Mouse (Mus musculus) heart, adult 2 months (tissue): ENCODE results near the gene Spock1.

Experiments
- EP300 ChIP-seq: fragments of 200-500 bp; IDR thresholded peaks from 2 replicates; pipeline ENCODE4 v1.6.1; 2011; ENCODE audit warnings: low read depth, low read length, control low read depth; ENCODE audit not compliant: insufficient read depth
- POLR2A ChIP-seq: fragments of 200-500 bp; IDR thresholded peaks from 2 replicates; pipeline ENCODE4 v1.6.1; 2011; ENCODE audit warnings: mild to moderate bottlenecking, low read depth, low read length, control low read depth; ENCODE audit not compliant: insufficient read depth

- TF ChIP-seq EP300: no peak
- no peak for TF ChIP-seq POLR2A
These were observed 141.4 kb downstream of the Spock1 start for GRCm38 (mm10) chr13:57766721-57767120.
